Comparison of ENCODE assay signal across 13 mouse cellular contexts in the genomic region with DNA sequence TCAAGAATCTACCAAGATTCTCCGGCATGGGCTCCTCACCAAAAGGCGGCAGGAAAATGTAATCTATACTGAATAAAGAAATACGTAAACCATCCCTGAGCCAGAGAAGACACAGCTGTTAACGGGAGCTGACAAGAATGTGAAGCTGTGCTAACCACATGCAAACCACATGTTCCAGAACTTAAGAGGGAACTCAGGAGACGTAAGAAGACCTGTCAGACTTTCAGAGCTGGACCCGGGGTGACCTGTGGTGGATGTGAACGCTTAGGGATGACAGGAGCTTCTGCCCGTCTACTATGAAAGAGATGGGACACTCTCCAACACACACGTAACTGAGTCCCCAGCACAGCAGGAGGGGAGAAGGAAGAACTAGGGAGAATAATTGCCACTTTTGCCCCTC. TPM values are rescaled to one million over a fixed set of nuclear protein-coding genes. Genes with fewer than 3 reads are reported as not detected.
DNase-seq lines count a peak whose midpoint lies in the region; ATAC-seq and TF ChIP-seq lines count a peak whose summit lies in the region.
"Had no signal": no experiment of that assay in that cellular context is flagged by ENCODE, and none has a peak within 500 bp of the region (broad histone marks: within the 10 kb centered on the region; RNA-seq: fewer than 3 reads in every experiment).

No protein-coding gene starts in this region.

- peak overlapping the region; percentile 93; the same call in 1 of the 2 replicates for H3K27ac ChIP-seq in heart, embryonic 13.5 days (replicated peaks)
- 0 out of 2 replicates have a peak overlapping the region, but pooled peaks have one; percentile 5 for H3K27ac ChIP-seq in lung, postnatal 0 days (ENCODE audit: low read length)
- H3K27ac ChIP-seq in limb, embryonic 10.5 days: no peak overlapping the region
- H3K27ac ChIP-seq in stomach, embryonic 15.5 days: peak overlapping the region; percentile 96

- no peak for ATAC-seq in heart, embryonic 13.5 days (ENCODE audit: extremely low read depth, insufficient number of reproducible peaks, low FRiP score, low TSS enrichment)
- ATAC-seq in lung, postnatal 0 days: peak; percentile 55
- no peak for ATAC-seq in stomach, embryonic 15.5 days (ENCODE audit: insufficient read depth, low FRiP score, low read depth)

- no peak for DNase-seq in heart, adult 9 months (ENCODE audit: low spot score in 2 of 2)
- peak; percentile 82 for DNase-seq in lung, postnatal 0 days (ENCODE audit: low spot score)
- DNase-seq in lung, adult 2 months: no peak
- DNase-seq in limb, embryonic 10.5 days (ENCODE audit: low spot score): peak; percentile 43
- no peak for DNase-seq in spleen, postnatal 10 days (ENCODE audit: low spot score in 2 of 2)
- no peak for DNase-seq in liver
- DNase-seq: B cell, adult 2 months; cerebellum, postnatal 36 days; kidney, postnatal 36 days; left cerebral cortex, postnatal 4 days; thymus, adult 18-20 months had no signal

- 0 out of 2 replicates have a peak, but pooled peaks have one; percentile 23 for TF ChIP-seq EP300 in lung, postnatal 0 days (IDR thresholded peaks at IDR 0.05)

- TF ChIP-seq POLR2A in lung, adult 2 months (IDR thresholded peaks at IDR 0.05; ENCODE audit: borderline replicate concordance, extremely low read depth, low read depth, low read length): no peak

- H3K36me3 ChIP-seq in heart, embryonic 13.5 days: no peaks in the 10 kb centered on the region
- H3K36me3 ChIP-seq in lung, postnatal 0 days (ENCODE audit: insufficient read depth, low read length): no peaks in the 10 kb centered on the region
- peaks cover 53% of the 10 kb centered on the region for H3K36me3 ChIP-seq in limb, embryonic 10.5 days
- no peaks in the 10 kb centered on the region for H3K36me3 ChIP-seq in stomach, embryonic 15.5 days

- WGBS in heart, embryonic 13.5 days: 58% methylated on average over 9 of the region's 9 CpGs
- WGBS in lung, postnatal 0 days: 55% methylated on average over 9 of the region's 9 CpGs
- 62% methylated on average over 9 of the region's 9 CpGs for WGBS in lung, adult 2 months
- 26% methylated on average over 9 of the region's 9 CpGs for WGBS in limb, embryonic 10.5 days
- WGBS in stomach, embryonic 15.5 days: 40% methylated on average over 9 of the region's 9 CpGs

- peaks cover 45% of the 10 kb centered on the region for H3K4me1 ChIP-seq in heart, embryonic 13.5 days
- no peaks in the 10 kb centered on the region for H3K4me1 ChIP-seq in lung, postnatal 0 days (ENCODE audit: insufficient read depth, low read depth, low read length)
- no peaks in the 10 kb centered on the region for H3K4me1 ChIP-seq in lung, adult 2 months (ENCODE audit: control insufficient read depth, insufficient read depth, low read length)
- H3K4me1 ChIP-seq in limb, embryonic 10.5 days: peaks cover 41% of the 10 kb centered on the region
- H3K4me1 ChIP-seq in stomach, embryonic 15.5 days: peaks cover 29% of the 10 kb centered on the region

- no peaks in the 10 kb centered on the region for H3K9me3 ChIP-seq in heart, embryonic 13.5 days
- H3K9me3 ChIP-seq in lung, postnatal 0 days (ENCODE audit: low read length): no peaks in the 10 kb centered on the region
- H3K9me3 ChIP-seq in limb, embryonic 10.5 days (replicated peaks): no peaks in the 10 kb centered on the region
- no peaks in the 10 kb centered on the region for H3K9me3 ChIP-seq in stomach, embryonic 15.5 days

- H3K4me2 ChIP-seq in heart, embryonic 13.5 days: no peak overlapping the region
- H3K4me2 ChIP-seq in lung, postnatal 0 days (replicated peaks; ENCODE audit: low read depth, low read length): no peak overlapping the region
- no peak overlapping the region for H3K4me2 ChIP-seq in stomach, embryonic 15.5 days

- H3K27me3 ChIP-seq in heart, embryonic 13.5 days (replicated peaks): no peaks in the 10 kb centered on the region
- no peaks in the 10 kb centered on the region for H3K27me3 ChIP-seq in lung, postnatal 0 days (replicated peaks; ENCODE audit: insufficient read depth, low read length)
- H3K27me3 ChIP-seq in limb, embryonic 10.5 days (ENCODE audit: low read depth, poor library complexity, severe bottlenecking): no peaks in the 10 kb centered on the region
- H3K27me3 ChIP-seq in stomach, embryonic 15.5 days (replicated peaks): no peaks in the 10 kb centered on the region

- H3K4me3 ChIP-seq in heart, embryonic 13.5 days: no peak overlapping the region
- no peak overlapping the region for H3K4me3 ChIP-seq in lung, postnatal 0 days (ENCODE audit: low read depth, low read length)
- H3K4me3 ChIP-seq in lung, adult 2 months (replicated peaks; ENCODE audit: extremely low read depth, low read depth, low read length): no peak overlapping the region
- H3K4me3 ChIP-seq in limb, embryonic 10.5 days: no peak overlapping the region
- no peak overlapping the region for H3K4me3 ChIP-seq in stomach, embryonic 15.5 days (replicated peaks)

- TF ChIP-seq CTCF in lung, postnatal 0 days (IDR thresholded peaks at IDR 0.05): no peak
- TF ChIP-seq CTCF in lung, adult 2 months (IDR thresholded peaks at IDR 0.05; ENCODE audit: insufficient read depth, low read length): no peak

- no peak overlapping the region for H3K9ac ChIP-seq in heart, embryonic 13.5 days
- H3K9ac ChIP-seq in lung, postnatal 0 days (replicated peaks; ENCODE audit: low read depth): no peak overlapping the region
- no peak overlapping the region for H3K9ac ChIP-seq in stomach, embryonic 15.5 days

RNA-seq across cellular contexts. Expression of gene Gli2, which starts 18.1 kb away (rescaled TPM):
- polyA plus RNA-seq in heart, embryonic 13.5 days (2015; fragmentation: Nextera tagmentation; extraction: Ambion mirVana): 3.1 and 3.3 TPM in 2 replicates
- polyA plus RNA-seq in lung, postnatal 0 days (2015; fragmentation: Nextera tagmentation; extraction: Ambion mirVana): 1.9 and 2.7 TPM in 2 replicates
- 4.1 and 4.4 TPM in 2 replicates for polyA plus RNA-seq in lung, adult 2 months (2012; rRNA removed)
- polyA plus RNA-seq in limb, embryonic 10.5 days (2016; fragmentation: Nextera tagmentation; extraction: Ambion mirVana): 16.6 and 17.5 TPM in 2 replicates
- 7.7 and 8.1 TPM in 2 replicates for polyA plus RNA-seq in stomach, embryonic 15.5 days (2015; fragmentation: Nextera tagmentation; extraction: Ambion mirVana)

Comparison
In these comparisons a context has a peak if more than half of its experiments do, and no peak if none do; other contexts are left out.
1. DNase-seq: peak in lung, postnatal 0 days (single experiment) and limb, embryonic 10.5 days (single experiment); none in heart, adult 9 months (0 of 2), lung, adult 2 months (single experiment), spleen, postnatal 10 days (0 of 2) and liver (single experiment).